Mouse (Mus musculus): Measurements from ENCODE around the gene Aim2.
"Not testable (repeated sequence)": the region's sequence is repeated elsewhere in the genome, so short reads cannot be mapped to it uniquely, and the experiment has no call there.

Aim2 gene

DNA sequence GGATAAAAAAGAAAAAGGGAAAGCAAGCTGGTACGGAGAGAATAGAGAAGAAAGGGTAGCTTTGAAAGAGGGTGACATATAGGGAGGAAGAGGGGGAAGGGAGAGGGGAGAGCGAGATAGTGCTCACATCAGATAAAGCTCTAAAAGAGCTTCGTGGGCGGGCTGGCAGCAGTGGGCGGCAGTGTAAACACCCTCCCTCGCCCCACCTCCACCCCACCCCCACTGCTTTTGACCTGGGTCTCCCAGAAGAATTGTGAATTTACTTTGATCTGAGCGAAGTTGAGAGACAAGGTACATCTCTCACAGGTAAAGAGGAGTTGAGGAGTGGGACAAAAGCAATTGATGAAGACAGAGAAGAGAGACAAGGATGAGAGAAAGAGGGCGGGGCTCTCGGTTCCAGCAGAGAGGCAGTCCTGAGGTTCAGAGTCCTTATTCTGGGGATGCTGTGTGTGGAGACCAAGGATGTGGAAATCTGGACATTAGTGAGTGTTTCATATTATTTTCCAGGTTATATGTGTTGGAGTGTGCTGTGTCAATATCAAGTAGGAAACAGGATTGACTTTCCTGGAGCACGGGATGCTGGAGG lies at the start of gene Aim2:
Gene Aim2 (plus strand): TSS at position 508 of the 586 bp plus-strand sequence.
- in situ Hi-C loops (cut with MboI): no loop called here

GRCm38 (mm10) chr1:173302795-173303194 lies 47.9 kb upstream of the Aim2 start:
- in situ Hi-C loops (cut with MboI): not testable (repeated sequence)

DNA sequence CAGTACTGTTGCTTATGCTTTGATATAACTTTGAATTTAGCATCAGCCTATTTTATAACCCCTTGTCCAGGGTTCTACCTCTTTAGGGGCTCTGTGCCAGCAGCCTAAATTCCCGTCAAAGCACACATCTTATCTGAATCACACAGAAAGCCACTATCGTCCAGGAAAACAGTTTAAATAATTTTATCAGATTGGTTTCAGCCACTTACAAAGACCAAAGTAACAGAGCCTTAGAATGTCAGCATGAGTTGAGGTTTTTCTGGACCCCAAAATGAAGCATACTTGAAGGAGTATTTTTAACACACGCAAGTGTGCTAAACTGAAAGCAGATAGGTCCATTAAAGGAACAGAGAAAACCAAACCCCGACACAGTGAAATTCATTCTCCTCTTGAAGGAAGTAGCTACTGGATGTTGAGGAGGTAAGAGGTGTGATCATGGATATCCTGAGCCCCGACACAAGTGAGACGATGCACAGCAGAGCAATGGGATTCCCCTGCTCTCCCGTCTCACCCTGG lies 37.1 kb upstream of the Aim2 start:
- in situ Hi-C loops (cut with MboI): not testable (repeated sequence)

DNA sequence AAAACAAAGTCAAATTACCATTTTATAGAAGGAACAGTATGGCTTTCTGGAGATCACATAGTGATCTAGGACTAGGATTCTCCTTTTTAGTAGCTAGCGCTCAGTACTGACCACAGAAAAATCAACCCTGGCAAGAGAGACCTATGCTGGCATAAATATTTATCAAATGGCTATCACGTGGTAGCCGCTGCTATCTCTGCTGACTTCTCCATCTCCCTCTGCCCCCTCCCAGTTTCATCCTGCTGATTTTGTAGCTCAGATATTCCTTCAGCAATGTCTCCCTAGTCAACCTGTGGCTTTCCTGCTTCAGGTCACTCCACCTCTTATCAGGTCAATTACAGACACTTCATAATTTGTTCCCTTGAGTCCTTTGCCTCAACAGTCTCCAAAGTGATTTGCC lies 35.0 kb upstream of the Aim2 start:
- in situ Hi-C loops (cut with MboI): no loop called here

- in situ Hi-C loops (cut with MboI): no loop called here
Measured at GRCm38 (mm10) chr1:173317925-173318477, 32.7 kb upstream of the Aim2 start.

DNA sequence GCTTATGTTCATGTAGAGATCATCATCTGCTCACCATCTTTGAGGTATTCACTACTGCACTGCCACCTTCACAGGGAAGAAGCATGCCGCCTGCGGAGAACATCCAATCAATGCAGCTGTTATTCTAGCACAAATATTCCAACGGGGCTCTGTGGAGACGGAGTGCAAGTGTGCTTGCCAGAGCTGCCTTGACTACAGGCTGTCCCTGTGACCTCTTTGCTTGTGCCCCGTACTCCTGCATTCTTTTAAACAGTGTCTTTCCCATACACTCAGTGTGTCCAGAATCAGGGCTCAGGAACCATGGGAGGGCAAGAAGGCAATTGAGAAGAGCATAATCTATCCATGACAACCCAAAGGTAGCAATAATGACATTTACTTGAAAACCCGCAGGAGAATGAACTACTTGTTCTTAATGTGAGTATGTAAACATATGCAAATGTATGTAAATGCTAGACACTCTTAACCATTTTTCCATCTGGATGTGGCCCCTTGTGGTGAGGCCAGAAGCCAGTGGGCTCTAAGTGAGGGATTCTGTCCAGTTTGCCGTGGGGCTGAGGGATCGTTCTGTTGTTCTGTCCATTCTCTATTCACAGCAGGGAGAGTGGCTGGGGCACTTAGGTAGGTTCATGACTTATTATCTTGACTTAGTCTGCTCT lies 29.0 kb upstream of the Aim2 start:
- in situ Hi-C loops (cut with MboI): no loop called here

DNA sequence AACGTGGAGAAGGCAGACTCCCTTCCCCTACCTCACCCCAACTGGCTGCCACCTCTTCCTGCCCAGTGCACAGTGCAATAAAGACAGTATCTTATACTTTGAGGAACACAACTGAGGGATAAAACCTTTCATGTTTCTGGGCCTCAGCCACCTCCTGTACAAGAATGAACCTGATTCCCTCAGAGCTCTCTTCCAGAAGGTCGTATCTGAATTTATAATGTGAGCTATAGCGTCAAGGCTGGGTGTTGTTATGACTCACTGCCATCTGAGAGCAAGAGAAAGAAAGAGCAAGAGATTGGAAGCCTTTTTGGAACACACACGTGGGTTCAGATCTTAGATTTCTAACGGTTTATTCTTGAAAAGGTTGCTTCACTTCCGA lies 28.4 kb upstream of the Aim2 start:
- in situ Hi-C loops (cut with MboI): no loop called here

GRCm38 (mm10) chr1:173323839-173324585 lies 26.7 kb upstream of the Aim2 start:
- in situ Hi-C loops (cut with MboI): no loop called here

DNA sequence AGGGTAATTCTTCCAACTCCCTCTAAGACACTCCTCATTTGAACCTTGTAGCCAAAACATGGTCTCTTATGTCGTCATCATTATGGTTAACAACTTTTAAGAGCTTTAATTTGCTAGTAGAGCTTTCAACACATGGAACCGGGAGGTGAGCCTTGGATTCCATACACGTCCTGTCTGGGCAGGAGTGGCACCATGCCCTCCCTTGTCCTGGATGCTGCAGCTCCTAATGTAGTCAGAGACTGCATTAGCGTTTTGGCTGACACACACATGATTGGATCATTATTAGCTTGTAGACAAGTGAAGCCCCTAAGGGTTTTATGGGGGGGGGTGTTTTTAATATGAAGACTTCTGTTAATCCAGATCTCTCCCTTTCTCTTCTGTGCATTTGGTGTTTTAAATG lies 25.7 kb upstream of the Aim2 start:
- in situ Hi-C loops (cut with MboI): loop anchor here (25.0 kb wide), 1 partner anchor 1137 kb away; no protein-coding TSS in a partner anchor

- in situ Hi-C loops (cut with MboI): loop anchor here (25.0 kb wide), 1 partner anchor 1137 kb away; no protein-coding TSS in a partner anchor
Measured at GRCm38 (mm10) chr1:173325395-173325794, 25.3 kb upstream of the Aim2 start.

DNA sequence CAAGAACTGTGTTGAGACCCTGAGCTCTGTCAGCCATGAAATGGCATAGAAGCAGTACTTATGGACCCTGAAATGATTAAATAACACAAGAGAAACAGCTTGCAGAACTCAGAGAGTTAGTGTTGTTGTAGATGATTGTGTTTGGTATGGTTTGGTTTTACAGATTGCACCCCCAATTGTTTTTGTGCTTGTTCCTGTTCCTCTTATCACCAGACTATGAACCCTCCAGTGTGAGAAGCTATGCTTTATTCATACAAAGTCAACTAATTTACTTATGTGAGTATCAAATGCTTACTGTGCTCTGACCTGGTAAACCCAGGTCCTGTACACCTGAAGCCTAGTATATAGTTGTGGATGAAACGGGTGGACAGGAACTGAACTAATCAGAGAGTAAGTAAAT lies 24.1 kb upstream of the Aim2 start:
- in situ Hi-C loops (cut with MboI): loop anchor here (25.0 kb wide), 1 partner anchor 1136 kb away; no protein-coding TSS in a partner anchor

DNA sequence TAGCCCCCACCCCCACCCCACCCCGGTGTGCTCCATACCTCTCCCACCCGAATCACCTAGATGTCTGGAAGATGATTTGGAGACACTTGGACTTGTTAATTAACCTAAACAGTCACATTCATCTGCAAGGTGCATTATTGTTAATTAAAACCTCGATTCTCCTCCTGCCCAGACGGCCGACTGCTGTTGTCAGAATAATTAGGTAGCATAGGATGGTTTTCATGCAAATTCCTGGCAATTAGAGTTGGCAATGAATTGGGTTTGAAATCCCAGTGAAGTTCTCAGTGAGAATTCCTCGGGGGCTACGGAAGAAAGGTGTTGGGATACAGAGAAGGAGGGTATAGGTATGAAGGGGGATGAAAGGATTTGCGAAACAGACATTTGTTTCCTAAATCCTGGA lies 22.2 kb upstream of the Aim2 start:
- in situ Hi-C loops (cut with MboI): loop anchor here (25.0 kb wide), 1 partner anchor 1134 kb away; no protein-coding TSS in a partner anchor

DNA sequence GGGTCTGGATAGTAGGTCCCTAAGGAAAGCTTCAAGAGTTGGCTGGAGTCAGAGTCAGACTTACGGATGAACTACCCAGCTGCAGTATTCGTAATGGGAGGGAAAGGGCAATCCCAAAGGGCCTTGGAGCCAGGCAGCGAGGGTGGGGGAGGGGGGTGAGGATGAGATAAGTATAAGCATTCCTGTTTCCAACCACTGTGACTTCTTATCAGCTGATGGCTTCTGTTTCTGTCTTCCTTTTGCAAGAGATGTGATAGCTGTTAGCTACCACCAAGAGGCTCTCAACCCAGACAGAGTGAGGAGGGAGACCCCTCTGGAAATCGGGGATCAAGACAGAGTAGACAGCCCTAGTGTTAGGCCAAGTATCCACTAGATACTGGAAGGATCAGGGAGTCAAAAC lies 21.5 kb upstream of the Aim2 start:
- in situ Hi-C loops (cut with MboI): loop anchor here (25.0 kb wide), 1 partner anchor 1133 kb away; no protein-coding TSS in a partner anchor

- in situ Hi-C loops (cut with MboI): loop anchor here (10.0 to 25.0 kb wide), 2 partner anchors 65 to 1133 kb away; no protein-coding TSS in a partner anchor
Measured at GRCm38 (mm10) chr1:173329743-173330142, 20.9 kb upstream of the Aim2 start.

DNA sequence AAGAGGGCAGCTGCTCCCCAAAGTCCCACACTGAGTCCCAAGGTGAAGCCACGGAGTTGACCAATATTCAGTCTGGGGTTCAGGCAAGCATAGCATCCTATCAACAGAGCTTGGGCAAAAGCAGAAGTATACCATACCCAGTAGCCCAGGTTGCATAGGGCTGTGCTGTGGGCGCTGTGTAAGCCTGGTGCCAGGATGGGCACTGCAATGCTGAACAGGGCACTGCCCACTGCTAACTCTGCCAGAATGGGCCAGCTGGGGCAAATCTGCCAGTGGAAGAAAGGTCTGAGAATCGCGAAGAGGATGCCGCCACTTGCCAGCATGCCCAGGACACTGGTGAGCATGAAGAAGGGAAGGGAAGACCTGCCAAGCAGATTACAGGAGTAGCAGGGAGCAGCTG lies 18.3 kb upstream of the Aim2 start:
- in situ Hi-C loops (cut with MboI): loop anchor here (10.0 to 25.0 kb wide), 2 partner anchors 62 to 1130 kb away; no protein-coding TSS in a partner anchor

GRCm38 (mm10) chr1:173333312-173334253 lies 17.1 kb upstream of the Aim2 start, which contains the start of gene Ackr1:
TSS of gene Ackr1 (minus strand) at chr1:173333750.
- in situ Hi-C loops (cut with MboI): loop anchor here (10.0 to 25.0 kb wide), 2 partner anchors 61 to 1129 kb away; no protein-coding TSS in a partner anchor

GRCm38 (mm10) chr1:173335903-173336302 lies 14.8 kb upstream of the Aim2 start:
- in situ Hi-C loops (cut with MboI): loop anchor here (10.0 to 25.0 kb wide), 2 partner anchors 59 to 1126 kb away; no protein-coding TSS in a partner anchor

- in situ Hi-C loops (cut with MboI): loop anchor here (10.0 to 25.0 kb wide), 2 partner anchors 58 to 1125 kb away; no protein-coding TSS in a partner anchor
Measured at GRCm38 (mm10) chr1:173337008-173337407, 13.7 kb upstream of the Aim2 start.

DNA sequence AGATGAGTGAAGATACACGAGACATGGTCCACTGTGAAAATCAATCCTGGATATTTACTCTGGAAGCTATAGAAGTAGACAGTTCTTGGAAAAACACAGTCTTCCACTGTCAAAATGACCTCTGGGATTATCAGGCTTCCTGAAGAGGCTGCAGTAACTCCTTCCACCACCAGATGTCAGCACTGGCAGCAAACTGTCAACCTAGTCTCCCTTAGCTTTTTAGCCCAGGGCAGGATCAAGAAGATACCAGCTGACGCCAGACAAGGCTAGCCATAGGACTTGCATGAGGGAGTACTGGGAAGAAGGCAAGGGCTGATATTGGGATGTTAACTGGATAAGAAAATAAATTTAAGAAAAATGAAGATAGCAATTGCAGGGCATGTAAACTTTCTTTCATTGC lies 11.1 kb upstream of the Aim2 start:
- in situ Hi-C loops (cut with MboI): loop anchor here (10.0 to 25.0 kb wide), 2 partner anchors 55 to 1123 kb away; no protein-coding TSS in a partner anchor

DNA sequence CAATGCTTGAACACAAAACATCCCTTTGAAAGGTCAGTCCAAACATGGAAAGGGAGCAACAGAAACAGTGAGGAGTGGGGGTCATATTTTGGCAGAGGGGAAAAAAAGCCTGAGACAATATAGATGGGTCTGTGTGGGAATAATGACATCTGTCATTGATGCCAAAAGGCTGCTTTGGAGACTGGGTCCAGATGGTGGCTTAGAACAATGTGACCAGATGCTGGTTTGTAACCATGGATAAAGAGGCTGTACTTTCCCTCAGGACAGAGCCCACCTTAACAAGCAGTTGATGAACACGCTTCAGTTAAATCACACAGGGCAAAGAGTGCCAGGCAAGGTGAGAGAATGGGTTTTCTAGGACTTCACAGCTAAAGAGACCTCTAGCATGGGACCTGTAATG lies 8.3 kb upstream of the Aim2 start:
- in situ Hi-C loops (cut with MboI): loop anchor here (25.0 kb wide), 1 partner anchor 1120 kb away; no protein-coding TSS in a partner anchor

Measured in mature B cell (primary cell).